Mouse (Mus musculus) gastrocnemius, postnatal 25 days (tissue): ENCODE measurements around the gene Gm47283. TPM values are rescaled to one million over a fixed set of nuclear protein-coding genes. Genes with fewer than 3 reads are reported as not detected.
"Not testable (repeated sequence)": the region's sequence is repeated elsewhere in the genome, so short reads cannot be mapped to it uniquely, and the experiment has no call there.

Source experiments
- DNase-seq: peaks from one replicate; pipeline ENCODE4 v3.0.0; 2022
- long read RNA-seq, 2 experiments: library from polyadenylated mRNA; stranded (forward); transcript quantifications; one replicate each; pipeline ENCODE4 v2.0.0; 2021
- total RNA-seq, 2 experiments: library from RNA; stranded (reverse); gene quantifications; 1 replicate in 1 of 2; 2 replicates in 1 of 2; pipeline ENCODE4 v1.2.3; 2021

Gm47283 gene
- total RNA-seq = not detected
- long read RNA-seq, experiment 1 = 0 reads
- long read RNA-seq, experiment 2 = 0 reads

- not testable (repeated sequence) for DNase-seq
Measured at GRCm38 (mm10) chrY:90784438-90784837, at the start of gene Gm47283. Gm47283 (plus strand) TSS chrY:90784738.

GRCm38 (mm10) chrY:90735181-90735895 lies 49.2 kb upstream of the Gm47283 start:
- not testable (repeated sequence) for DNase-seq

- DNase-seq = not testable (repeated sequence)
Measured at GRCm38 (mm10) chrY:90736217-90737000, 48.1 kb upstream of the Gm47283 start.

- no peak for DNase-seq
Measured at GRCm38 (mm10) chrY:90737606-90738430, 46.7 kb upstream of the Gm47283 start.

- DNase-seq = no peak
Measured at GRCm38 (mm10) chrY:90738431-90738680, 46.2 kb upstream of the Gm47283 start.

- DNase-seq = peak; percentile 29
Measured at GRCm38 (mm10) chrY:90738841-90739530, 45.6 kb upstream of the Gm47283 start.

- DNase-seq = not testable (repeated sequence)
Measured at GRCm38 (mm10) chrY:90739531-90740012, 45.0 kb upstream of the Gm47283 start.

GRCm38 (mm10) chrY:90740013-90740561 lies 44.5 kb upstream of the Gm47283 start:
- DNase-seq = peak; percentile 25

- DNase-seq = not testable (repeated sequence)
Measured at GRCm38 (mm10) chrY:90741006-90741405, 43.5 kb upstream of the Gm47283 start.

GRCm38 (mm10) chrY:90741452-90742260 lies 42.9 kb upstream of the Gm47283 start:
- DNase-seq = peak; percentile 54

GRCm38 (mm10) chrY:90742261-90743052 lies 42.1 kb upstream of the Gm47283 start:
- peak; percentile 23 for DNase-seq

- DNase-seq = not testable (repeated sequence)
Measured at GRCm38 (mm10) chrY:90743053-90743810, 41.3 kb upstream of the Gm47283 start.

- peak; percentile 26 for DNase-seq
Measured at GRCm38 (mm10) chrY:90743811-90744220, 40.7 kb upstream of the Gm47283 start.

GRCm38 (mm10) chrY:90744381-90744981 lies 40.1 kb upstream of the Gm47283 start:
- DNase-seq = peak; percentile 92

- DNase-seq = not testable (repeated sequence)
Measured at GRCm38 (mm10) chrY:90745256-90745655, 39.3 kb upstream of the Gm47283 start.

- not testable (repeated sequence) for DNase-seq
Measured at GRCm38 (mm10) chrY:90754721-90755120, 29.8 kb upstream of the Gm47283 start, which contains the start of gene Gm21860. Gm21860 (minus strand) TSS chrY:90754821.

GRCm38 (mm10) chrY:90839077-90839476 lies 54.5 kb downstream of the Gm47283 start, which contains the start of gene Gm21748:
Gm21748 (minus strand) TSS chrY:90839177.
- DNase-seq = not testable (repeated sequence)
